Mouse (Mus musculus) myocyte (in vitro differentiated cells): ENCODE results near the gene Man1c1.

Source experiments
- CEBPB ChIP-seq: IDR thresholded peaks from 2 replicates; pipeline ENCODE4 v1.6.1; 2011; ENCODE audit warnings: mild to moderate bottlenecking, moderate library complexity; ENCODE audit not compliant: poor library complexity, insufficient read depth, severe bottlenecking
- E2F4 ChIP-seq: IDR thresholded peaks from one replicate; pipeline ENCODE4 v1.6.1; 2011; ENCODE audit warnings: mild to moderate bottlenecking, control low read depth, moderate library complexity; ENCODE audit not compliant: insufficient read depth
- MAX ChIP-seq: IDR thresholded peaks from one replicate; pipeline ENCODE4 v1.6.1; 2011; ENCODE audit warnings: low read depth, mild to moderate bottlenecking, control low read depth
- MYOD1 ChIP-seq, 3 experiments: IDR thresholded peaks; one replicate each; pipeline ENCODE4 v1.6.1; 2011; ENCODE audit warnings: control low read depth in 2 of 3, low read depth in 2 of 3, mild to moderate bottlenecking in 2 of 3, moderate library complexity in 1 of 3; ENCODE audit not compliant: insufficient read length in 2 of 3, control insufficient read depth in 1 of 3
- MYOG ChIP-seq, 3 experiments: IDR thresholded peaks; one replicate each; pipeline ENCODE4 v1.6.1; 2011; ENCODE audit warnings: control low read depth in 2 of 3, low read depth in 2 of 3, mild to moderate bottlenecking in 2 of 3; ENCODE audit not compliant: insufficient read length in 2 of 3, control insufficient read depth in 1 of 3, insufficient read depth in 1 of 3
- POLR2A ChIP-seq: IDR thresholded peaks from one replicate; pipeline ENCODE4 v1.6.1; 2011; ENCODE audit warnings: low read depth, mild to moderate bottlenecking, control low read depth, moderate library complexity; ENCODE audit not compliant: insufficient read length
- POLR2AphosphoS2 ChIP-seq: IDR thresholded peaks from one replicate; pipeline ENCODE4 v1.6.1; 2011; ENCODE audit warnings: low read depth, control low read depth; ENCODE audit not compliant: insufficient read length
- REST ChIP-seq: IDR thresholded peaks from one replicate; pipeline ENCODE4 v1.6.1; 2011; ENCODE audit warnings: mild to moderate bottlenecking, control low read depth, moderate library complexity; ENCODE audit not compliant: insufficient read depth, insufficient read length
- SRF ChIP-seq: IDR thresholded peaks from one replicate; pipeline ENCODE4 v1.6.1; 2011; ENCODE audit warnings: low read depth; ENCODE audit not compliant: control insufficient read depth, insufficient read length
- TCF12 ChIP-seq: IDR thresholded peaks from one replicate; pipeline ENCODE4 v1.6.1; 2011; ENCODE audit warnings: mild to moderate bottlenecking, control low read depth; ENCODE audit not compliant: poor library complexity, insufficient read depth, severe bottlenecking
- TCF3 ChIP-seq: IDR thresholded peaks from one replicate; pipeline ENCODE4 v1.6.1; 2011; ENCODE audit warnings: low read depth, control low read depth; ENCODE audit not compliant: insufficient read length
- USF1 ChIP-seq: IDR thresholded peaks from one replicate; pipeline ENCODE4 v1.6.1; 2011; ENCODE audit warnings: low read depth, mild to moderate bottlenecking, control low read depth, moderate library complexity

DNA sequence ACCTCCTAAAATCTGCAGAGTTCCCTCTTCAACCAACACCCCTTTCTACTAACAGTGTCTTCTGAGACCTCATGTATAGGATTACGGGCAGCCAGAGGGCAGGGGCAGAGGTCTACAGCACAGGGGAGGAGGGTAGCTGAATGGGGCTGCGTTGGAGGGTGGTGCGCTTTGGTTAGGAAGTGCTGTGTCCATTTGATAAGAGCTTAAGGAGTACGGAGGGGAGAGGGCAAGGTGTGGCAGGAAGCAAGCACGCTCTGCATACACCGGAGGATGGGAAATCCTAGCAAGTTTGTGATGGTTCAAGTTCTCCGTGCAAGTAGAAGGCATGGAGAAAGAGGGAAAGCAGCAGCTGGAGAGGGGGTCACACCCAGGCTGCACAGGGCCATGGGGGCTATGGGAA is 102.1 kb downstream of the Man1c1 start:
- TF ChIP-seq POLR2A (no peak), USF1 (no peak), TCF12 (no peak), REST (no peak), MAX (no peak), POLR2AphosphoS2 (no peak), CEBPB (no peak), E2F4 (no peak), SRF (no peak), MYOG (IDR thresholded peaks at IDR 0.05; ENCODE audit: control insufficient read depth in 1 of 3, insufficient read depth in 1 of 3, insufficient read length in 2 of 3, low read depth in 2 of 3) (no peak), MYOD1 (IDR thresholded peaks at IDR 0.05; ENCODE audit: control insufficient read depth in 1 of 3, insufficient read length in 2 of 3, low read depth in 2 of 3) (no peak), TCF3 (no peak)
